Mouse (Mus musculus): Measurements from ENCODE around the gene Gm10318. TPM values are rescaled to one million over a fixed set of nuclear protein-coding genes. Genes with fewer than 3 reads are reported as not detected.

Gene Gm10318
- polyA plus RNA-seq (2014; fragmentation: Nextera tagmentation; extraction: Ambion mirVana): not detected in 2 replicates

GRCm38 (mm10) chr10:77852559-77852958, at the start of gene Gm10318:
Gene Gm10318, plus strand, starts transcription at chr10:77852859.
- ATAC-seq (ENCODE audit: low FRiP score, low TSS enrichment) (no peak), DNase-seq (no peak)
- no peaks in the 10 kb centered on the region for H3K27me3 ChIP-seq (ENCODE audit: control insufficient read depth, insufficient read depth, low read length)
- no peak within 1 kb of the TSS for H3K4me2 ChIP-seq (ENCODE audit: low read length)
- no peaks in the 10 kb centered on the region for H3K9me3 ChIP-seq (ENCODE audit: control insufficient read depth, low read length)
- WGBS: 68% methylated on average over 9 of the region's 9 CpGs
- H3K27ac ChIP-seq (replicated peaks; ENCODE audit: low read depth, low read length): no peak within 1 kb of the TSS
- H3K9ac ChIP-seq (replicated peaks; ENCODE audit: low read length): no peak within 1 kb of the TSS
- H3K4me3 ChIP-seq (replicated peaks; ENCODE audit: low read depth, low read length): no peak within 1 kb of the TSS
- no peaks in the 10 kb centered on the region for H3K4me1 ChIP-seq (ENCODE audit: control insufficient read depth, insufficient read depth, low read length)
- H3K36me3 ChIP-seq (ENCODE audit: control insufficient read depth, insufficient read depth, low read length): no peaks in the 10 kb centered on the region

GRCm38 (mm10) chr10:77804095-77804494, 48.6 kb upstream of the Gm10318 start:
- no peak for ATAC-seq (ENCODE audit: low FRiP score, low TSS enrichment)
- H3K4me1 ChIP-seq (ENCODE audit: control insufficient read depth, insufficient read depth, low read length): no peaks in the 10 kb centered on the region
- 86% methylated on average over 3 of the region's 3 CpGs for WGBS
- H3K4me3 ChIP-seq (replicated peaks; ENCODE audit: low read depth, low read length): no peak overlapping the region
- H3K9ac ChIP-seq (replicated peaks; ENCODE audit: low read length): no peak overlapping the region
- no peak for DNase-seq
- H3K4me2 ChIP-seq (ENCODE audit: low read length): no peak overlapping the region
- no peak overlapping the region for H3K27ac ChIP-seq (replicated peaks; ENCODE audit: low read depth, low read length)
- no peaks in the 10 kb centered on the region for H3K9me3 ChIP-seq (ENCODE audit: control insufficient read depth, low read length)
- no peaks in the 10 kb centered on the region for H3K36me3 ChIP-seq (ENCODE audit: control insufficient read depth, insufficient read depth, low read length)
- no peaks in the 10 kb centered on the region for H3K27me3 ChIP-seq (ENCODE audit: control insufficient read depth, insufficient read depth, low read length)

GRCm38 (mm10) chr10:77811743-77812142, 40.9 kb upstream of the Gm10318 start, which contains the start of gene Gm9507:
Gene Gm9507, minus strand, starts transcription at chr10:77811843.
- ATAC-seq (ENCODE audit: low FRiP score, low TSS enrichment) (no peak), DNase-seq (no peak)
- Histone ChIP-seq H3K36me3 (ENCODE audit: control insufficient read depth, insufficient read depth, low read length) (no peaks in the 10 kb centered on the region), H3K4me1 (ENCODE audit: control insufficient read depth, insufficient read depth, low read length) (no peaks in the 10 kb centered on the region), H3K9me3 (ENCODE audit: control insufficient read depth, low read length) (no peaks in the 10 kb centered on the region), H3K4me2 (ENCODE audit: low read length) (no peak within 1 kb of the TSS), H3K27me3 (ENCODE audit: control insufficient read depth, insufficient read depth, low read length) (no peaks in the 10 kb centered on the region), H3K9ac (replicated peaks; ENCODE audit: low read length) (no peak within 1 kb of the TSS), H3K27ac (replicated peaks; ENCODE audit: low read depth, low read length) (no peak within 1 kb of the TSS), H3K4me3 (replicated peaks; ENCODE audit: low read depth, low read length) (no peak within 1 kb of the TSS)
- WGBS: 79% methylated on average over 5 of the region's 5 CpGs

- H3K4me1 ChIP-seq (ENCODE audit: control insufficient read depth, insufficient read depth, low read length): no peaks in the 10 kb centered on the region
- WGBS: 65% methylated on average over 4 of the region's 4 CpGs
- H3K27ac ChIP-seq (replicated peaks; ENCODE audit: low read depth, low read length): no peak within 1 kb of the TSS
- H3K4me2 ChIP-seq (ENCODE audit: low read length): no peak within 1 kb of the TSS
- H3K9ac ChIP-seq (replicated peaks; ENCODE audit: low read length): no peak within 1 kb of the TSS
- DNase-seq (no peak), ATAC-seq (ENCODE audit: low FRiP score, low TSS enrichment) (no peak)
- no peaks in the 10 kb centered on the region for H3K27me3 ChIP-seq (ENCODE audit: control insufficient read depth, insufficient read depth, low read length)
- no peak within 1 kb of the TSS for H3K4me3 ChIP-seq (replicated peaks; ENCODE audit: low read depth, low read length)
- no peaks in the 10 kb centered on the region for H3K9me3 ChIP-seq (ENCODE audit: control insufficient read depth, low read length)
- no peaks in the 10 kb centered on the region for H3K36me3 ChIP-seq (ENCODE audit: control insufficient read depth, insufficient read depth, low read length)
Measured at GRCm38 (mm10) chr10:77814382-77814781, 38.3 kb upstream of the Gm10318 start, which contains the start of gene Gm2696. Gene Gm2696, plus strand, starts transcription at chr10:77814682.

- Histone ChIP-seq H3K9ac (replicated peaks; ENCODE audit: low read length) (no peak overlapping the region), H3K36me3 (ENCODE audit: control insufficient read depth, insufficient read depth, low read length) (no peaks in the 10 kb centered on the region), H3K4me3 (replicated peaks; ENCODE audit: low read depth, low read length) (no peak overlapping the region), H3K4me1 (ENCODE audit: control insufficient read depth, insufficient read depth, low read length) (no peaks in the 10 kb centered on the region), H3K9me3 (ENCODE audit: control insufficient read depth, low read length) (no peaks in the 10 kb centered on the region), H3K4me2 (ENCODE audit: low read length) (no peak overlapping the region), H3K27me3 (ENCODE audit: control insufficient read depth, insufficient read depth, low read length) (no peaks in the 10 kb centered on the region), H3K27ac (replicated peaks; ENCODE audit: low read depth, low read length) (no peak overlapping the region)
- DNase-seq: peak; percentile 52
- 37% methylated on average over 5 of the region's 5 CpGs for WGBS
- no peak for ATAC-seq (ENCODE audit: low FRiP score, low TSS enrichment)
Measured at GRCm38 (mm10) chr10:77815514-77815913, 37.1 kb upstream of the Gm10318 start.

GRCm38 (mm10) chr10:77818523-77818922, 34.1 kb upstream of the Gm10318 start:
- DNase-seq (no peak), ATAC-seq (ENCODE audit: low FRiP score, low TSS enrichment) (peak; percentile 37; the same call in 1 of the 2 replicates)
- WGBS: 97% methylated on average over 4 of the region's 4 CpGs
- Histone ChIP-seq H3K9me3 (ENCODE audit: control insufficient read depth, low read length) (no peaks in the 10 kb centered on the region), H3K4me1 (ENCODE audit: control insufficient read depth, insufficient read depth, low read length) (no peaks in the 10 kb centered on the region), H3K36me3 (ENCODE audit: control insufficient read depth, insufficient read depth, low read length) (no peaks in the 10 kb centered on the region), H3K27me3 (ENCODE audit: control insufficient read depth, insufficient read depth, low read length) (no peaks in the 10 kb centered on the region), H3K4me3 (replicated peaks; ENCODE audit: low read depth, low read length) (no peak overlapping the region), H3K4me2 (ENCODE audit: low read length) (no peak overlapping the region), H3K27ac (replicated peaks; ENCODE audit: low read depth, low read length) (0 out of 2 replicates have a peak overlapping the region, but pooled peaks have one; percentile 26), H3K9ac (replicated peaks; ENCODE audit: low read length) (no peak overlapping the region)

GRCm38 (mm10) chr10:77819203-77819602, 33.5 kb upstream of the Gm10318 start:
- H3K27ac ChIP-seq (replicated peaks; ENCODE audit: low read depth, low read length): no peak overlapping the region
- H3K9me3 ChIP-seq (ENCODE audit: control insufficient read depth, low read length): no peaks in the 10 kb centered on the region
- 29% methylated on average over 4 of the region's 4 CpGs for WGBS
- H3K27me3 ChIP-seq (ENCODE audit: control insufficient read depth, insufficient read depth, low read length): no peaks in the 10 kb centered on the region
- no peaks in the 10 kb centered on the region for H3K36me3 ChIP-seq (ENCODE audit: control insufficient read depth, insufficient read depth, low read length)
- H3K4me2 ChIP-seq (ENCODE audit: low read length): no peak overlapping the region
- H3K4me3 ChIP-seq (replicated peaks; ENCODE audit: low read depth, low read length): no peak overlapping the region
- no peak for ATAC-seq (ENCODE audit: low FRiP score, low TSS enrichment)
- H3K9ac ChIP-seq (replicated peaks; ENCODE audit: low read length): no peak overlapping the region
- peak; percentile 46 for DNase-seq
- no peaks in the 10 kb centered on the region for H3K4me1 ChIP-seq (ENCODE audit: control insufficient read depth, insufficient read depth, low read length)

GRCm38 (mm10) chr10:77826951-77827350, 25.7 kb upstream of the Gm10318 start, which contains the start of gene Krtap10-4:
Gene Krtap10-4, minus strand, starts transcription at chr10:77827095.
- Histone ChIP-seq H3K36me3 (ENCODE audit: control insufficient read depth, insufficient read depth, low read length) (no peaks in the 10 kb centered on the region), H3K4me3 (replicated peaks; ENCODE audit: low read depth, low read length) (no peak within 1 kb of the TSS), H3K9ac (replicated peaks; ENCODE audit: low read length) (no peak within 1 kb of the TSS), H3K4me2 (ENCODE audit: low read length) (no peak within 1 kb of the TSS), H3K27ac (replicated peaks; ENCODE audit: low read depth, low read length) (no peak within 1 kb of the TSS), H3K4me1 (ENCODE audit: control insufficient read depth, insufficient read depth, low read length) (no peaks in the 10 kb centered on the region), H3K27me3 (ENCODE audit: control insufficient read depth, insufficient read depth, low read length) (no peaks in the 10 kb centered on the region), H3K9me3 (ENCODE audit: control insufficient read depth, low read length) (no peaks in the 10 kb centered on the region)
- ATAC-seq (ENCODE audit: low FRiP score, low TSS enrichment): no peak
- WGBS: 72% methylated on average over 6 of the region's 6 CpGs
- DNase-seq: no peak

- Histone ChIP-seq H3K4me3 (replicated peaks; ENCODE audit: low read depth, low read length) (no peak within 1 kb of the TSS), H3K36me3 (ENCODE audit: control insufficient read depth, insufficient read depth, low read length) (no peaks in the 10 kb centered on the region), H3K27ac (replicated peaks; ENCODE audit: low read depth, low read length) (no peak within 1 kb of the TSS), H3K4me2 (ENCODE audit: low read length) (no peak within 1 kb of the TSS), H3K9me3 (ENCODE audit: control insufficient read depth, low read length) (no peaks in the 10 kb centered on the region), H3K9ac (replicated peaks; ENCODE audit: low read length) (no peak within 1 kb of the TSS), H3K4me1 (ENCODE audit: control insufficient read depth, insufficient read depth, low read length) (no peaks in the 10 kb centered on the region), H3K27me3 (ENCODE audit: control insufficient read depth, insufficient read depth, low read length) (no peaks in the 10 kb centered on the region)
- ATAC-seq (ENCODE audit: low FRiP score, low TSS enrichment): no peak
- 75% methylated on average over 9 of the region's 9 CpGs for WGBS
- DNase-seq: no peak
Measured at GRCm38 (mm10) chr10:77835647-77836046, 17.0 kb upstream of the Gm10318 start, which contains the start of gene Krtap10-10. Gene Krtap10-10, plus strand, starts transcription at chr10:77835947.
